Comparison of ENCODE assay signal across 7 mouse cellular contexts in the genomic region with DNA sequence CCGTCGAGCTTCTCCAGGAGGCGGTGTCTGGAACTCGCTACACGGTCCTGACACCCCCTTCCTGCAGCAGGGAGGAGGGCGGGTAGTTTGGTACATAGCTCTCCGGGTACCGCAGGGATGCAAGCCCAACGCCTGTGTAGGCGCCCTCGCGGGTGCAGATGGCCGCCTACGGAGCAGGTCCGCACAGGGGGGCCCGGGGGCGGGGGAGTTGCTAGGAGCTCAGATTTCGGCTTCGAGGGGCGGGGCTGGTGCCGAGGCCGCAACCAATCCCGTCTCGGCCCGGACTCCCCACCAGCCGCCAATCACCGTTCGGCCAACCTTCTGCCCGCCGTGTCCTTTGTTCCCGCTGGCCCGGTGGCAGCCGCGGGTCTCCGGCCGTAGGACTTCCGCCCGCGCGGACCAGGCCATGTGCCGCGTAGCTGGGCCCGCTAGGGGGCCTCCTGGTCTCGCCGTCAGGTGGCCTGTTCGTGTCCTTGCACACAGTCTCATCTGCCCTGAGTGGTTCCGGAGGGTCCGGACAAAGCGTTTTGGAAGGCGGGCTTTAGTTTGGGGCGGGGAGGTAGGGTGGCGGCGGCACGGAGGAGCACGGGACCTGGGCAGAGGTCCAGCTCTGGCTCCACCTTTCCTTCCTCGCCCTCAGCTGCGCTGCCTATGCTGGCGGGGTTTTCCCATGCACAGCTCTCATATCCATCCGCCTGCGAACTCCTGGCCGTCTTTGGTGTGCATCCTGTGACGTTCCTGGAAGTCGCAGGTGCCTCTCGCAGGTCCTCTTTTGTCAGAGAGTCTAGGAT. TPM values are rescaled to one million over a fixed set of nuclear protein-coding genes. Genes with fewer than 3 reads are reported as not detected.
DNase-seq lines count a peak whose midpoint lies in the region; ATAC-seq and TF ChIP-seq lines count a peak whose summit lies in the region.

No protein-coding gene starts in this region.

- peak; percentile 96 for DNase-seq in adrenal gland, postnatal 25 days
- DNase-seq in embryonic facial prominence, embryonic 14.5 days (ENCODE audit: low spot score) = peak; percentile 98
- DNase-seq in heart, adult 2 months = peak; percentile 94 to 98
- DNase-seq in kidney, adult 8-10 months = peak; percentile 96 to 97
- peak in 1 of 2 experiments; percentile 86 for DNase-seq in spleen, adult 2 months (ENCODE audit: low read depth in 1 of 2, low spot score in 2 of 2)

- no peaks in the 10 kb centered on the region for H3K9me3 ChIP-seq in embryonic facial prominence, embryonic 14.5 days (ENCODE audit: control insufficient read depth, low read length)
- H3K9me3 ChIP-seq in limb, embryonic 13.5 days = no peaks in the 10 kb centered on the region
- no peaks in the 10 kb centered on the region for H3K9me3 ChIP-seq in midbrain, embryonic 15.5 days

- TF ChIP-seq EP300 in heart, adult 2 months (IDR thresholded peaks at IDR 0.05; ENCODE audit: insufficient read depth, low read depth, low read length) = 0 out of 2 replicates have a peak, but pooled peaks have one; percentile 68

- H3K4me1 ChIP-seq in embryonic facial prominence, embryonic 14.5 days (ENCODE audit: control insufficient read depth, insufficient read depth, low read length) = peaks cover 30% of the 10 kb centered on the region
- H3K4me1 ChIP-seq in heart, adult 2 months (ENCODE audit: control insufficient read depth, insufficient read depth, low read length) = peaks cover 17% of the 10 kb centered on the region
- H3K4me1 ChIP-seq in limb, embryonic 13.5 days = peaks cover 57% of the 10 kb centered on the region
- H3K4me1 ChIP-seq in midbrain, embryonic 15.5 days = peaks cover 41% of the 10 kb centered on the region
- peaks cover 21% of the 10 kb centered on the region; the same call in 1 of the 2 replicates for H3K4me1 ChIP-seq in spleen, adult 2 months (ENCODE audit: control insufficient read depth, insufficient read depth, insufficient read length)

- H3K9ac ChIP-seq in embryonic facial prominence, embryonic 14.5 days (ENCODE audit: low read depth, low read length) = peak overlapping the region; percentile 68
- H3K9ac ChIP-seq in heart, adult 2 months (ENCODE audit: low read depth, low read length) = peak overlapping the region; percentile 76
- H3K9ac ChIP-seq in limb, embryonic 13.5 days = peak overlapping the region; percentile 80
- H3K9ac ChIP-seq in midbrain, embryonic 15.5 days = peak overlapping the region; percentile 71

- H3K36me3 ChIP-seq in embryonic facial prominence, embryonic 14.5 days (ENCODE audit: control insufficient read depth, insufficient read depth, low read length) = no peaks in the 10 kb centered on the region
- H3K36me3 ChIP-seq in heart, adult 2 months (ENCODE audit: control insufficient read depth, insufficient read depth, low read length) = no peaks in the 10 kb centered on the region
- H3K36me3 ChIP-seq in limb, embryonic 13.5 days = no peaks in the 10 kb centered on the region
- no peaks in the 10 kb centered on the region for H3K36me3 ChIP-seq in midbrain, embryonic 15.5 days (replicated peaks)
- H3K36me3 ChIP-seq in spleen, adult 2 months (ENCODE audit: control insufficient read depth, insufficient read depth, low read length) = no peaks in the 10 kb centered on the region

- no peaks in the 10 kb centered on the region for H3K27me3 ChIP-seq in embryonic facial prominence, embryonic 14.5 days (replicated peaks; ENCODE audit: control insufficient read depth, insufficient read depth, low read length)
- no peaks in the 10 kb centered on the region for H3K27me3 ChIP-seq in heart, adult 2 months (ENCODE audit: control insufficient read depth, insufficient read depth, low read length)
- H3K27me3 ChIP-seq in limb, embryonic 13.5 days = no peaks in the 10 kb centered on the region
- no peaks in the 10 kb centered on the region for H3K27me3 ChIP-seq in midbrain, embryonic 15.5 days (replicated peaks)
- H3K27me3 ChIP-seq in spleen, adult 2 months (ENCODE audit: control insufficient read depth, insufficient read depth, low read length) = no peaks in the 10 kb centered on the region

- peak overlapping the region; percentile 66 for H3K4me2 ChIP-seq in embryonic facial prominence, embryonic 14.5 days (ENCODE audit: low read depth, low read length)
- peak overlapping the region; percentile 79 for H3K4me2 ChIP-seq in limb, embryonic 13.5 days (replicated peaks)
- peak overlapping the region; percentile 83 for H3K4me2 ChIP-seq in midbrain, embryonic 15.5 days

- peak; percentile 80 for TF ChIP-seq POLR2A in heart, adult 2 months (IDR thresholded peaks at IDR 0.05; ENCODE audit: insufficient read depth, low read depth, low read length)
- peak; percentile 25; the same call in 1 of the 2 replicates for TF ChIP-seq POLR2A in spleen, adult 2 months (IDR thresholded peaks at IDR 0.05; ENCODE audit: low read depth, low read length)

- peak; percentile 87 for TF ChIP-seq CTCF in heart, adult 2 months (IDR thresholded peaks at IDR 0.05)
- TF ChIP-seq CTCF in spleen, adult 2 months (IDR thresholded peaks at IDR 0.05; ENCODE audit: extremely low read depth, insufficient read depth, insufficient read length, insufficient replicate concordance) = peak; percentile 54; the same call in 1 of the 2 replicates

- H3K79me2 ChIP-seq in heart, adult 2 months (replicated peaks; ENCODE audit: control insufficient read depth, insufficient read depth, low read length) = no peaks in the 10 kb centered on the region

- peak; percentile 90 for ATAC-seq in embryonic facial prominence, embryonic 14.5 days (ENCODE audit: low read depth)
- peak; percentile 88 for ATAC-seq in limb, embryonic 13.5 days (ENCODE audit: low FRiP score, low read depth)
- peak; percentile 90 for ATAC-seq in midbrain, embryonic 15.5 days (replicated peaks)

- under 1% methylated on average over 43 of the region's 64 CpGs for WGBS in embryonic facial prominence, embryonic 14.5 days
- WGBS in heart, adult 2 months = 1% methylated on average over 64 of the region's 64 CpGs
- under 1% methylated on average over 64 of the region's 64 CpGs for WGBS in limb, embryonic 13.5 days
- WGBS in midbrain, embryonic 15.5 days = under 1% methylated on average over 64 of the region's 64 CpGs
- WGBS in spleen, adult 2 months = under 1% methylated on average over 64 of the region's 64 CpGs

- H3K4me3 ChIP-seq in embryonic facial prominence, embryonic 14.5 days (ENCODE audit: low read depth, low read length) = peak overlapping the region; percentile 40
- H3K4me3 ChIP-seq in heart, adult 2 months = peak overlapping the region; percentile 56
- peak overlapping the region; percentile 48 for H3K4me3 ChIP-seq in limb, embryonic 13.5 days
- H3K4me3 ChIP-seq in midbrain, embryonic 15.5 days = peak overlapping the region; percentile 53
- peak overlapping the region; percentile 56 for H3K4me3 ChIP-seq in spleen, adult 2 months (ENCODE audit: extremely low read depth, insufficient read depth, insufficient read length)

- intact Hi-C loops in heart, adult 2 months (cut with DNase I) = no loop called here

- peak overlapping the region; percentile 96 for H3K27ac ChIP-seq in embryonic facial prominence, embryonic 14.5 days (replicated peaks; ENCODE audit: low read depth, low read length)
- H3K27ac ChIP-seq in heart, adult 2 months = peak overlapping the region; percentile 97
- H3K27ac ChIP-seq in limb, embryonic 13.5 days = peak overlapping the region; percentile 99
- peak overlapping the region; percentile 96 for H3K27ac ChIP-seq in midbrain, embryonic 15.5 days
- H3K27ac ChIP-seq in spleen, adult 2 months (ENCODE audit: insufficient read depth, low read length) = peak overlapping the region; percentile 84

RNA-seq across cellular contexts. Expression of a gene that starts 22.4 kb away (rescaled TPM):
- 556 and 574 TPM in 2 replicates for total RNA-seq in adrenal gland, postnatal 25 days (2021)
- 1,814 and 2,055 TPM in 2 replicates for polyA plus RNA-seq in embryonic facial prominence, embryonic 14.5 days (2014; fragmentation: Nextera tagmentation; extraction: Ambion mirVana)
- 100 to 1,000 TPM; 200 to 227 TPM for total RNA-seq in heart, adult 2 months (2021)
- 169 and 177 TPM in 2 replicates for polyA plus RNA-seq in heart, adult 2 months (2012; rRNA removed)
- 2,828 and 3,051 TPM in 2 replicates for polyA plus RNA-seq in limb, embryonic 13.5 days (2015; fragmentation: Nextera tagmentation; extraction: Ambion mirVana)
- 1,373 and 1,532 TPM in 2 replicates for polyA plus RNA-seq in midbrain, embryonic 15.5 days (2015; fragmentation: Nextera tagmentation; extraction: Ambion mirVana)
- 915 and 918 TPM in 2 replicates for polyA plus RNA-seq in spleen, adult 2 months (2012; rRNA removed)
